20 mouse cellular contexts compared by ENCODE assay signal in genomic region chr12:93221179-93221922, GRCm38 (mm10).
DNase-seq lines count a peak whose midpoint lies in the region; ATAC-seq and TF ChIP-seq lines count a peak whose summit lies in the region.
"Had no signal": no experiment of that assay in that cellular context is flagged by ENCODE, and none has a peak within 500 bp of the region (broad histone marks: within the 10 kb centered on the region; RNA-seq: fewer than 3 reads in every experiment).

No protein-coding gene starts in this region.

- H3K9me3 ChIP-seq in limb, embryonic 11.5 days (ENCODE audit: control insufficient read depth, low read length), result no peaks in the 10 kb centered on the region
- no peaks in the 10 kb centered on the region for H3K9me3 ChIP-seq in limb, embryonic 10.5 days (replicated peaks)
- H3K9me3 ChIP-seq in forebrain, embryonic 12.5 days, result no peaks in the 10 kb centered on the region
- H3K9me3 ChIP-seq in hindbrain, postnatal 0 days (ENCODE audit: low read length), result no peaks in the 10 kb centered on the region
- H3K9me3 ChIP-seq in kidney, embryonic 16.5 days (ENCODE audit: low read length), result no peaks in the 10 kb centered on the region
- H3K9me3 ChIP-seq: G1E; heart, embryonic 15.5 days; hindbrain, embryonic 15.5 days; megakaryocyte, embryonic 14.5 days; neural tube, embryonic 13.5 days; stomach, embryonic 15.5 days had no signal

- WGBS in limb, embryonic 11.5 days, result 64% methylated on average over 6 of the region's 6 CpGs
- WGBS in limb, embryonic 10.5 days, result 83% methylated on average over 6 of the region's 6 CpGs
- WGBS in forebrain, embryonic 12.5 days, result 73% methylated on average over 6 of the region's 6 CpGs
- 67% methylated on average over 6 of the region's 6 CpGs for whole genome bisulfite sequencing in hindbrain, postnatal 0 days
- 78% methylated on average over 6 of the region's 6 CpGs for WGBS in kidney, embryonic 16.5 days

- H3K4me2 ChIP-seq in limb, embryonic 11.5 days (ENCODE audit: low read depth, severe bottlenecking), result no peak overlapping the region
- H3K4me2 ChIP-seq in forebrain, embryonic 12.5 days, result no peak overlapping the region
- H3K4me2 ChIP-seq in hindbrain, postnatal 0 days (ENCODE audit: low read depth, low read length), result no peak overlapping the region
- no peak overlapping the region for H3K4me2 ChIP-seq in kidney, embryonic 16.5 days (replicated peaks; ENCODE audit: low read depth, low read length)
- H3K4me2 ChIP-seq: heart, embryonic 15.5 days; hindbrain, embryonic 15.5 days; neural tube, embryonic 13.5 days; stomach, embryonic 15.5 days had no signal

- DNase-seq in limb, embryonic 11.5 days (ENCODE audit: low spot score), result peak; percentile 38
- DNase-seq in limb, embryonic 10.5 days (ENCODE audit: low spot score), result no peak
- peak; percentile 67 for DNase-seq in brain, embryonic 18.5 days (ENCODE audit: low read depth, low spot score)
- peak; percentile 8 for DNase-seq in hindbrain, postnatal 0 days (ENCODE audit: low spot score)
- no peak for DNase-seq in gastrocnemius, postnatal 14 days
- DNase-seq: adrenal gland, adult 8-10 months; cerebellum, postnatal 14 days; kidney, adult 9 months; left cerebral cortex, postnatal 4 days; lung, postnatal 10 days; right cerebral cortex, adult 18-20 months had no signal

- H3K36me3 ChIP-seq in limb, embryonic 11.5 days (ENCODE audit: control insufficient read depth, insufficient read depth, low read length), result no peaks in the 10 kb centered on the region
- no peaks in the 10 kb centered on the region for H3K36me3 ChIP-seq in limb, embryonic 10.5 days
- no peaks in the 10 kb centered on the region for H3K36me3 ChIP-seq in forebrain, embryonic 12.5 days (replicated peaks)
- H3K36me3 ChIP-seq in hindbrain, postnatal 0 days (ENCODE audit: insufficient read depth, low read length), result no peaks in the 10 kb centered on the region
- H3K36me3 ChIP-seq in kidney, embryonic 16.5 days (ENCODE audit: insufficient read depth, low read length), result no peaks in the 10 kb centered on the region
- H3K36me3 ChIP-seq: G1E; heart, embryonic 15.5 days; hindbrain, embryonic 15.5 days; neural tube, embryonic 13.5 days; stomach, embryonic 15.5 days had no signal

- ATAC-seq in limb, embryonic 11.5 days (ENCODE audit: insufficient number of reproducible peaks, low FRiP score, low TSS enrichment, low read depth), result peak; percentile 82
- ATAC-seq in forebrain, embryonic 12.5 days (ENCODE audit: low FRiP score), result peak; percentile 77
- ATAC-seq in hindbrain, postnatal 0 days, result no peak
- no peak for ATAC-seq in kidney, embryonic 16.5 days (ENCODE audit: low FRiP score, low TSS enrichment)

- H3K9ac ChIP-seq in limb, embryonic 11.5 days (ENCODE audit: low read length), result no peak overlapping the region
- H3K9ac ChIP-seq in forebrain, embryonic 12.5 days, result no peak overlapping the region
- no peak overlapping the region for H3K9ac ChIP-seq in hindbrain, postnatal 0 days (replicated peaks; ENCODE audit: low read length)
- H3K9ac ChIP-seq in kidney, embryonic 16.5 days (replicated peaks; ENCODE audit: low read length), result no peak overlapping the region
- H3K9ac ChIP-seq: heart, embryonic 15.5 days; hindbrain, embryonic 15.5 days; liver, embryonic 14.5 days; neural tube, embryonic 13.5 days; stomach, embryonic 15.5 days had no signal

- H3K4me3 ChIP-seq in limb, embryonic 11.5 days (ENCODE audit: low read depth, low read length), result no peak overlapping the region
- no peak overlapping the region for H3K4me3 ChIP-seq in limb, embryonic 10.5 days
- H3K4me3 ChIP-seq in forebrain, embryonic 12.5 days (replicated peaks), result no peak overlapping the region
- H3K4me3 ChIP-seq in hindbrain, postnatal 0 days (ENCODE audit: low read length), result no peak overlapping the region
- no peak overlapping the region for H3K4me3 ChIP-seq in kidney, embryonic 16.5 days (ENCODE audit: low read length)
- H3K4me3 ChIP-seq: heart, embryonic 15.5 days; hindbrain, embryonic 15.5 days; megakaryocyte, embryonic 14.5 days; neural tube, embryonic 13.5 days; stomach, embryonic 15.5 days had no signal

- no peaks in the 10 kb centered on the region for H3K27me3 ChIP-seq in limb, embryonic 11.5 days (ENCODE audit: control insufficient read depth, insufficient read depth, low read length)
- no peaks in the 10 kb centered on the region for H3K27me3 ChIP-seq in limb, embryonic 10.5 days (ENCODE audit: low read depth, poor library complexity, severe bottlenecking)
- H3K27me3 ChIP-seq in forebrain, embryonic 12.5 days, result no peaks in the 10 kb centered on the region
- H3K27me3 ChIP-seq in hindbrain, postnatal 0 days (ENCODE audit: insufficient read depth, low read length), result no peaks in the 10 kb centered on the region
- no peaks in the 10 kb centered on the region for H3K27me3 ChIP-seq in kidney, embryonic 16.5 days (ENCODE audit: insufficient read depth, low read length)
- H3K27me3 ChIP-seq: heart, embryonic 15.5 days; hindbrain, embryonic 15.5 days; megakaryocyte, embryonic 14.5 days; neural tube, embryonic 13.5 days; stomach, embryonic 15.5 days had no signal

- intact Hi-C loops in gastrocnemius, postnatal 14 days (cut with DNase I; ENCODE audit: low total_unique reads), result no loop called here

- H3K4me1 ChIP-seq in limb, embryonic 11.5 days (ENCODE audit: control insufficient read depth, insufficient read depth, low read length), result no peaks in the 10 kb centered on the region
- H3K4me1 ChIP-seq in limb, embryonic 10.5 days, result no peaks in the 10 kb centered on the region
- no peaks in the 10 kb centered on the region for H3K4me1 ChIP-seq in forebrain, embryonic 12.5 days
- no peaks in the 10 kb centered on the region for H3K4me1 ChIP-seq in hindbrain, postnatal 0 days (ENCODE audit: insufficient read depth, low read length)
- no peaks in the 10 kb centered on the region for H3K4me1 ChIP-seq in kidney, embryonic 16.5 days (ENCODE audit: insufficient read depth, low read length)
- H3K4me1 ChIP-seq: heart, embryonic 15.5 days; hindbrain, embryonic 15.5 days; megakaryocyte, embryonic 14.5 days; neural tube, embryonic 13.5 days; stomach, embryonic 15.5 days had no signal

- H3K27ac ChIP-seq in limb, embryonic 11.5 days (replicated peaks; ENCODE audit: low read depth, low read length), result no peak overlapping the region
- no peak overlapping the region for H3K27ac ChIP-seq in limb, embryonic 10.5 days
- H3K27ac ChIP-seq in forebrain, embryonic 12.5 days, result no peak overlapping the region
- no peak overlapping the region for H3K27ac ChIP-seq in hindbrain, postnatal 0 days
- no peak overlapping the region for H3K27ac ChIP-seq in kidney, embryonic 16.5 days (ENCODE audit: low read length)
- H3K27ac ChIP-seq: heart, embryonic 15.5 days; hindbrain, embryonic 15.5 days; liver, embryonic 14.5 days; neural tube, embryonic 13.5 days; stomach, embryonic 15.5 days had no signal

- no peak for TF ChIP-seq CTCF in hindbrain, postnatal 0 days (IDR thresholded peaks at IDR 0.05; ENCODE audit: low read depth)

Comparison
In these comparisons a context has a peak if more than half of its experiments do, and no peak if none do; other contexts are left out.
1. DNase-seq: peak in limb, embryonic 11.5 days (single experiment), brain, embryonic 18.5 days (single experiment) and hindbrain, postnatal 0 days (single experiment); none in limb, embryonic 10.5 days (single experiment) and gastrocnemius, postnatal 14 days (single experiment).
2. ATAC-seq: peak in limb, embryonic 11.5 days (single experiment) and forebrain, embryonic 12.5 days (single experiment); none in hindbrain, postnatal 0 days (single experiment) and kidney, embryonic 16.5 days (single experiment).